Mouse (Mus musculus): ENCODE data around the gene Gm20855.
"Not testable (repeated sequence)": the region's sequence is repeated elsewhere in the genome, so short reads cannot be mapped to it uniquely, and the experiment has no call there.

Gm20855 gene

GRCm38 (mm10) chrY:35131733-35132132, at the start of gene Gm20855:
Gene Gm20855, minus strand, starts transcription at chrY:35131833.
- not testable (repeated sequence) for DNase-seq

All from kidney, postnatal 25 days (tissue).